Mouse (Mus musculus): ENCODE results near the gene 4930469K13Rik.
A peak's percentile ranks its signal among the peaks of the same experiment; 100 is the strongest.

Gene 4930469K13Rik

GRCm38 (mm10) chr11:34035909-34036658, 62.3 kb downstream of the 4930469K13Rik start:
- DNase-seq: no peak

GRCm38 (mm10) chr11:34034794-34035193, 63.6 kb downstream of the 4930469K13Rik start:
- DNase-seq: no peak

GRCm38 (mm10) chr11:34034008-34034505, 64.3 kb downstream of the 4930469K13Rik start:
- peak; percentile 63 for DNase-seq

- DNase-seq: no peak
These were observed 67.1 kb downstream of the 4930469K13Rik start for GRCm38 (mm10) chr11:34031015-34031805.

- no peak for DNase-seq
These were observed 68.7 kb downstream of the 4930469K13Rik start for GRCm38 (mm10) chr11:34029658-34030057.

- no peak for DNase-seq
These were observed 73.3 kb downstream of the 4930469K13Rik start for GRCm38 (mm10) chr11:34025091-34025490.

- DNase-seq: no peak
These were observed 86.2 kb downstream of the 4930469K13Rik start for GRCm38 (mm10) chr11:34012007-34012652.

GRCm38 (mm10) chr11:34010859-34011172, 87.5 kb downstream of the 4930469K13Rik start:
- peak; percentile 28 for DNase-seq

GRCm38 (mm10) chr11:34010133-34010858, 88.1 kb downstream of the 4930469K13Rik start:
- no peak for DNase-seq

- DNase-seq: no peak
These were observed 88.9 kb downstream of the 4930469K13Rik start for GRCm38 (mm10) chr11:34009316-34010087.

- peak; percentile 57 for DNase-seq
These were observed 89.7 kb downstream of the 4930469K13Rik start for GRCm38 (mm10) chr11:34008702-34009101.

GRCm38 (mm10) chr11:34008214-34008613, 90.1 kb downstream of the 4930469K13Rik start:
- DNase-seq: no peak

GRCm38 (mm10) chr11:34007616-34008015, 90.7 kb downstream of the 4930469K13Rik start:
- DNase-seq: no peak

- no peak for DNase-seq
These were observed 95.8 kb downstream of the 4930469K13Rik start for GRCm38 (mm10) chr11:34002593-34002965.

GRCm38 (mm10) chr11:34001938-34002592, 96.3 kb downstream of the 4930469K13Rik start:
- DNase-seq: peak; percentile 45

GRCm38 (mm10) chr11:34000416-34000815, 97.9 kb downstream of the 4930469K13Rik start:
- no peak for DNase-seq

- no peak for DNase-seq
These were observed 100.1 kb downstream of the 4930469K13Rik start for GRCm38 (mm10) chr11:33998244-33998643.

GRCm38 (mm10) chr11:33993496-33993895, 104.9 kb downstream of the 4930469K13Rik start:
- no peak for DNase-seq

GRCm38 (mm10) chr11:33992938-33993337, 105.4 kb downstream of the 4930469K13Rik start, which contains the start of gene Kcnip1:
Gene Kcnip1, minus strand, starts transcription at chr11:33993152.
- no peak for DNase-seq

- DNase-seq: no peak
These were observed 108.4 kb downstream of the 4930469K13Rik start for GRCm38 (mm10) chr11:33990002-33990401.

GRCm38 (mm10) chr11:33986525-33986924, 111.8 kb downstream of the 4930469K13Rik start:
- no peak for DNase-seq

Data from right cerebral cortex, adult 18-20 months (tissue).